Mouse (Mus musculus) heart, postnatal 0 days (tissue): ENCODE results near the gene Ddx6.

Experiments
- CTCF ChIP-seq: IDR thresholded peaks from 2 replicates; pipeline ENCODE4 v1.5.1; 2016; ENCODE audit warnings: antibody characterized with exemption, control low read depth, low read depth
- EP300 ChIP-seq: IDR thresholded peaks from 2 replicates; pipeline ENCODE4 v1.6.1; 2016; ENCODE audit warnings: antibody characterized with exemption, low read depth

GRCm38 (mm10) chr9:44582390-44582789 lies 22.3 kb upstream of the Ddx6 start:
- no peak for TF ChIP-seq CTCF
- TF ChIP-seq EP300: no peak
